Mouse (Mus musculus) intestine, embryonic 15.5 days (tissue): ENCODE data around the gene Zfp758. TPM values are rescaled to one million over a fixed set of nuclear protein-coding genes. Genes with fewer than 3 reads are reported as not detected.

Source experiments
- polyA plus RNA-seq: library from polyadenylated mRNA; unstranded; fragments of >200 nt; fragmentation: Nextera tagmentation; extraction: Ambion mirVana; gene quantifications from 2 replicates; pipeline ENCODE4 v1.2.1, GENCODE M21; 2015

Gene Zfp758
- polyA plus RNA-seq, 1 experiment from 2014 or later: 9.0 TPM

Other genes starting within 250 kb of the Zfp758 start
- gene Zfp947, start 195.3 kb upstream of the Zfp758 start, polyA plus RNA-seq: 2.9 TPM in 2 replicates
- 3.0 and 3.6 TPM in 2 replicates for gene Zfp994, start 135.8 kb upstream of the Zfp758 start, polyA plus RNA-seq
- 10.6 and 11.4 TPM in 2 replicates for gene CT030661.1, start 46.6 kb upstream of the Zfp758 start, polyA plus RNA-seq
- gene Zfp944, start 53 bp upstream of the Zfp758 start, polyA plus RNA-seq: 10.7 and 11.9 TPM in 2 replicates
- 15.1 and 16.2 TPM in 2 replicates for gene Zfp946, start 62.8 kb downstream of the Zfp758 start, polyA plus RNA-seq
- not detected in 2 replicates for gene Vmn2r111, start 212.0 kb downstream of the Zfp758 start, polyA plus RNA-seq
- not detected in 2 replicates for gene Vmn2r112, start 239.5 kb downstream of the Zfp758 start, polyA plus RNA-seq